Mouse (Mus musculus) intestine, embryonic 14.5 days (tissue): Measurements from ENCODE around the gene Exosc8. TPM values are rescaled to one million over a fixed set of nuclear protein-coding genes. Genes with fewer than 3 reads are reported as not detected.

Experiments
- polyA plus RNA-seq: library from polyadenylated mRNA; unstranded; fragments of >200 nt; fragmentation: Nextera tagmentation; extraction: Ambion mirVana; gene quantifications from 2 replicates; pipeline ENCODE4 v1.2.1, GENCODE M21; 2014

The Exosc8 gene
- polyA plus RNA-seq, 1 experiment from 2014 or later, result 134 TPM

Other genes with a start within 250 kb of the Exosc8 start
- gene Supt20, start 42.6 kb downstream of the Exosc8 start, polyA plus RNA-seq, result 100 and 107 TPM in 2 replicates
- gene Gm21958, start 21.0 kb downstream of the Exosc8 start, polyA plus RNA-seq, result 1.5 and 2.4 TPM in 2 replicates
- gene Alg5, start 146 bp upstream of the Exosc8 start, polyA plus RNA-seq, result 57.0 and 58.3 TPM in 2 replicates
- 3.7 TPM in 2 replicates for gene Smad9, start 20.2 kb upstream of the Exosc8 start, polyA plus RNA-seq
- gene Rfxap, start 72.4 kb upstream of the Exosc8 start, polyA plus RNA-seq, result 42.8 and 43.7 TPM in 2 replicates
- 0.15 and 0.20 TPM in 2 replicates for gene Sertm1, start 180.5 kb upstream of the Exosc8 start, polyA plus RNA-seq